Mouse (Mus musculus) heart, adult 9 months (tissue): ENCODE measurements around the gene Slc12a6.

Experiments
- DNase-seq, 2 experiments: peaks; one replicate each; pipeline ENCODE4 v3.0.0; 2022; ENCODE audit warnings: low spot score in 2 of 2

The Slc12a6 gene

DNA sequence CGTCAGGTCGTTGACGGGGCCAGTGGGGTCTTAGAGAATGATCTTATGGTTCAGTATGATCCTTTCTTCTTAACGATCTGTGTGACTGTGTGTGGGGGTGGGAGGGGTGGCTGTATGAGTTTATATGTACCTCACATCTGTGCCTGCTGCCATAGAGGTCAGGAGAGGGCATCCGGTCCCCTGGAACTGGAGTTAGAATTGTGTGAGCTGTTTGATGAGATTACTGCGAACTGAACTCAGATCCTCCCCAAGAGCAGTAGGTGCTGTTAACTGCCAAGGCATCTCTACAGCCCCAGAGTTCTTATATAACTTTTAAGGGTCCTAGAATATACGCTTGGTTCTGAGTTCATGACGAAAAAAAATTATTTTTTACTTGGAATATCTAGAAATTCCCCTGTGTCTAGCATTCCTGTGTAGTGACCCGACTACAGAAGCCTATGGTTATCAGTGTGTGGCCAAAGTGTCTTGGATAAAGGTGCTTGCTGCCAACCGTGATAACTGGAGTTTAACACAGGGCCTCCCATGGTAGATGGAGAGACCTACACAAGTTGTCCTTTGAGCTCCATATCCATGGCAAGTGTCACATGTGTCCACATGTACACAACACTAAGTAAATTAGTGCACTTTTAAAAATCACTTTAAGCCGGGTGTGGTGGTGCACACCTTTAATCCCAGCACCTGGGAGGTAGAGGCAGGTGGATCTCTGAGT lies 62.6 kb downstream of the Slc12a6 start:
- no peak for DNase-seq

DNA sequence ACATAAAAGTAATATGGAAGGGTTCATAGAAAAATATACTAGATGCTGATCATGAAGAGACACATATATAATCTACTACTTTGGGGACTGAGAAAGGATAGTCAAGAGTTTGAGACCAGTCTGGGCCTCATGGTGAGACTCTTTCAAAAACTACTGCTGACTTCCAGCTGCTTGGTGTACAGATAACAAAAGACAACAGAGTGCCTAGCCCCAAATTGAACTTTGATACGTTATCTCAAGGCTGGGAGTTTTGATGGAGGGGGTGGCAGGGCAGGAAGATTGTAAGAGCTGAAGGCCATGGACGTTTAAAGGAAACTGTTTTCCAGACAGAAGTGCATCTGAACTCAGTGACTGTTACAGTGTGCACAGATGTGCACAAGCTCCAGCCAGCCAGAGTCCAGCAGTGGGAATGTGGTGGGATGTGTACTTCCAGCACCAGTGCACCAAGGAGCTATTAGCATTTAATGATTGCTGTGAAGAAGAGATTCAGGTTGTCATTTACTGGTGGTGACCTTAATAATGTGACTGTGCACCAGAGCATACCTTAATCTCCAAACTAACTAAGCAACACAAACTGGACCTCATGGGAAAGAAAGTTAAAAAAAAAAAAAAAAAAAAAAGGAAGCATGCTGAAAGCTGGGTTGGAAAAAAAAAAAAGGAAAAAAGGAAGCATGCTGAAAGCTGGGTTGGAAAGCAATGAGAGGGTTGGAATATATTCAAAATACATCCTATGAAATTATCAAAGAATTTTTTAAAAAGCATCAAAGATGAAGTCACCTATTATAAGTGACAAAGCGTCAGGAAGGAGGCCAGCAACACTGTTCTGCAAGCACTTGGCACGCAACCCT lies 66.7 kb downstream of the Slc12a6 start:
- no peak for DNase-seq

DNA sequence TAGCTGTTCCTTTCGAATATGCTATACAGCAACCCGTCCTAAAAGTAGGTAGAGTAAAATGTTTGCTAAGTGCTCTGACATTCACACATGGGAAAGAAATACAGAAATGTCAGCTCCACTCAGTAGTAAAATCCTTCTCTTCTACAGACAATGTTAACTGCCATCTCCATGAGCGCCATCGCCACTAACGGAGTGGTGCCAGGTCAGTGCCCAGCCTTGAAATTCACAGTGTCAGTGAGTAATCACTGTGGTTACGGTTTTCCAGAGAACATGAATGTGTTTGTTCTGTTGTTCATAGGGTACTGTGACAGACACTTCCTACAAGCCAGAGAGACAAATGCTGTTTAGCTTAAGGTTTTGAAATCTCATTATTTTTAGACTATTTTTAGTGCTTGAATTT lies 71.6 kb downstream of the Slc12a6 start:
- no peak for DNase-seq

DNA sequence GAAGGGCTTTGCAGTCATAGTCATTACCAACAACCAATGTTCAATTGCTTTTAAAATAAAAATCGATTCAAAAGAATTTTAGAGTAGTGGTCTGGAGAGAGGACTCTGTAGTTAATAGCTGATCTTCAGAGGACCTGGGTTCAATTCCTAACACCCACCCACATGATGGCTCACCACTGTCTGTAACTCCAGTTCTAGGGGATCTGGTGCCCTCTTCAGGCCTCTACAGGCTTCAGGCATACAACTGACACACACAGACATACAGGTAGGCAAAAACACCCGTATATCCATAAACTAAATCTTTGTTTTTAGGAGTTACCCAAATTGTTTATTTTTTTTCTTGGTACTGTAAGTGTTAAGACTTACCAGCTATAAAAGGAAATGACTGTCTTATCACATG lies 74.1 kb downstream of the Slc12a6 start:
- DNase-seq, result no peak

DNA sequence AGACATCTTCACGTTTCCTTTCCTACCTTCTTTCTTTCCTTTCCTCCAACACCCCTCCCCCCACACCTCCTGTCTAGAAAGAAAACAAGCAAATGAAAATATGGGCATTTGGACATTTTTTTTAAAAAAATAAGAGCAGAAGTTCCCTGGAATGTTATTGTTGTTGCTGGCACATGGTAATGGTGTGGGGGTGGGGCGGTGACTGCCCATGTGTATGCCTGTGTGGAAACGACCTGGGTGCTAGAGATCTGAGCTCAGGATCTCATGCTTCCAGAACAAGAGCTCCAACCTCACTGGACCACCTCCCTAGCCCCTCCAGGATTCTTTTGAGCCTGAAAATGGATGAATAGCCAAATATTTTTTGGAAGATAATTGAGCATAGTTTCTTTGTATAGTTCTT lies 75.5 kb downstream of the Slc12a6 start:
- DNase-seq, result no peak

DNA sequence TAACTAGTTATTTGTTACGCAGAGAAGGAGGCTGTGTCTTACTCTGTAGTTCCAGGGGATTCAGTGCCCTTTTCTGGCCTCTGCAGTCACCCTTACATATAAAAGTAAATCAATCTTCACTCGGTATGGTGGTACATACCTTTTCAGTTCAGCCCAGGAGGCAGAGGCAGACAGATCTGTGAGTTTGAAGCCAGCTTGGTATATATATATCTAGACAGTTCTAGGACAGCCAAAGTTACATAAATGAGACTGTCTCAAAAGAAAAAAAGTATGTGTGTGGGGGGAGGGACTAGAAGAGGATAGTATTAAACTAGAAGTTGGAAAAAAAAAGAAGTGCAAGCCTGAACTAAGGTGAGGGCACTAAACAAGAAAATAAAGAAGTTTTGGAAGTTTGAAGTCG lies 82.6 kb downstream of the Slc12a6 start:
- no peak for DNase-seq

DNA sequence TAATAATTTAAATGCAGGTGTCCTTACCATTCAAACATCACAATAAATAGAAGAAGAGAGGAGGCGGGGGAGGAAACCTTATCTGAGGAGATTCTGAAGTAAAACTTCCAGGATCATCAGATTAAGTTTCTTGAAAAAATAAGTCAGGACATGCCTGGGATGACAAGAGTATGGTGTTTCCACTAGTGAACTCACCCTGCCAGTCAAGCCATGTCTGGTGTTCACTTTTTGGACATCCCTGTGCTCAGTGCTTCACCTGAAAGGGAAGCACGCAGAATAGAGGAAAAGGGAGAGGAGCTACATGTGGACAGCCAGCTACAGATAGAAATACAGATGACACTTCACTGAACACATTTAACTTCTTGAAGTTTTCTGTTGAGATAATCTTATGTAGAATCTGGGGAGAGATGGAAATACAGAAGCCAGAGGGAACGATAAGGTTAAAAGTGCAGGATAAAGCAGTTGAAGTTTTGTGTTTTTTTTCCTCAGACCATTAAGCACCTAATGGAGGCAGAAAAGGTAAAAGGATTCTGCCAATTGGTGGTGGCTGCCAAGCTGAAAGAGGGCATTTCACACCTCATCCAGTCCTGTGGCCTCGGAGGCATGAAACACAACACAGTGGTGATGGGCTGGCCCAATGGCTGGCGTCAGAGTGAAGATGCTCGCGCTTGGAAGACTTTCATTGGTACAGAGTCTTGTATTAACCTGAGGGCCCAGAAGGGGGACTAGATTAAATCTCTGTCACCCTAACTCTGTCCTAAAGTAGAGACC lies 88.2 kb downstream of the Slc12a6 start:
- DNase-seq, result no peak

DNA sequence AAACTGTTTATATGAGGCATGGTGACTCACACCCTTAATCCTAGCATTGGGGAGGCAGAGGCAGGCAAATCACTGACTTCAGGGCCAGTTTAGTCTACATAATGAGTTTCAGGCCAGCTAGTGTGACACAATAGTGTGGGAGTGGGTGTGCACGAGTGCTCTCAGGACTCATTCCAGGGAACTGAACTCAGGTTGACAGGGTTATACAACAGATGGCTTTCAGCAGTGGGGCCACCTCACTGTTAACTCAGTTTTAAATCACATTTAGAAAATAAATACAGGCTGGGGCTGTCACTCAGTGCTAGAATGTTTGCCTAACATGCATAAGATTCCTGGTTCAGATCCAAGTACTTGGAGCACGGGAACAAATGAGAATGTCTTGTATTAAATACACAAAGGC lies 94.0 kb downstream of the Slc12a6 start:
- DNase-seq, result no peak

DNA sequence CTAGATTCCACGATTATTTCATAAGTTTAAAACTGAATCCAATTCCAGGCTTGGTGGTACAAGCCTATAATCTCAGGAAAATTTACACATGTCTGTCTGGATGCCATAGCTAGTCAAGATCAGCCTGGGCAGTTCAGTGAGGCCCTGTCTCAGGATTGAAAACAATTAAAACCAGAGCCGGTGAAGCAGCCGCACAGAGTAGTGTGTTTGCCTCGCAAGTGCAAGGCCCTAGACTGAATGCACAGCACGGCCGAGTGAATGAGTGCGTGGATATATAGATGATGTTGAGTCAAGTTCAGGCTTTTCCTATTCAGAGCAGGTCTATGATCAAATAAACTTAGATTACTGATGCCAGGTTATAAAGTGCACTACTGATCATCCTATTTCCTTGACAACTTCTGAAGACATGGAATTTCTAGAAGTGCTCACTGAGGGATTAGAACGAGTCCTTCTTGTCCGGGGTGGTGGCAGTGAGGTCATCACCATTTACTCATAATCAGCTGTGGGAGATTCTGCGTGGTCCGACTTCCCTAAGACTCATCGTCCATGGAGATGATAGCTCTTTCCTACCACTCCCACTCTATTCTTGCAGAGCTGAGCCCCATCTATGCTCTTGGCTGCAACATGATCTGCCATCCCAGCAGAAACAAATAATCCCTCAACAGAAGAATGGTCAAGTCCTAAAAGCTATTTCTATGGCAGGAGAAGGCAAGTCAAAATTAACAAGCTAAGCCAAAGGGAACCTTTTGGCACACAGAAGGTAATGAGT lies 94.6 kb downstream of the Slc12a6 start:
- DNase-seq, result no peak

DNA sequence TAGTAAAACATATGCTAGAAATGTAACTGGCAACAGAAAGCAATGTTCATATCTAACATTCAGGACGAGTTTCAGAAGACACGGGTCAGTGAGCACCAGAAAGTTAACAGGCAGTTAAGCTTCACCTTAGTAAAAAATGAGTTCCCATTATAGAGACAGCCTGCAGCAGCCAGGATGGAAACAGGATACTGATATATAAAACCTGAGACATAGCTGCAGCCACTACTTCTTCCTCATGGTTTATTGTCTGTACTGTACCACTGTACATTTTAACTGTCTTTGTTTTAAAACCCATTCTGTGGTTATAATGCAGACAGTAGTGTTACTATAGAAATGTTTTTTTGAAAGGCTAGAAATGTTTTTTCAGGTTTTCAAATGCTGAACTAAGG lies 95.2 kb downstream of the Slc12a6 start:
- DNase-seq, result no peak

DNA sequence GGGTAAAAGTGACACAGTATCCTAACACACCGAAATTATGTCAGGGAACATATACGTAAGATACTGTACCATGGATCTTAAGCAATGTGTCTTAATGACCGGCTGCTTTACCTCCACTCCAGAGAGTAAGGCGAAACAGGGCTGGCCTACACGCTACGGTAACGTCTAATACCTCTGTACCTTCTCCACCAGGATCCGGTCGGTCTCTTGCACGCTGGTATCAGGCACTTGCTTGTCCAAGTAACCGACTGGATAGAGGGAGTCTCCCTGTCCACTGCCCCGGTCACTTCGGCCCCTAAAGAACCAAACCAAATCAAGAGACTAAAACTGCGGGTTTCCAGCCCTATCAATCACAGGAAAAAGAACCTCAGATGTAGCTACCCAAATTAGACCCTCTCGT lies 101.6 kb downstream of the Slc12a6 start:
- DNase-seq, result peak in 1 of 2 experiments; percentile 4

DNA sequence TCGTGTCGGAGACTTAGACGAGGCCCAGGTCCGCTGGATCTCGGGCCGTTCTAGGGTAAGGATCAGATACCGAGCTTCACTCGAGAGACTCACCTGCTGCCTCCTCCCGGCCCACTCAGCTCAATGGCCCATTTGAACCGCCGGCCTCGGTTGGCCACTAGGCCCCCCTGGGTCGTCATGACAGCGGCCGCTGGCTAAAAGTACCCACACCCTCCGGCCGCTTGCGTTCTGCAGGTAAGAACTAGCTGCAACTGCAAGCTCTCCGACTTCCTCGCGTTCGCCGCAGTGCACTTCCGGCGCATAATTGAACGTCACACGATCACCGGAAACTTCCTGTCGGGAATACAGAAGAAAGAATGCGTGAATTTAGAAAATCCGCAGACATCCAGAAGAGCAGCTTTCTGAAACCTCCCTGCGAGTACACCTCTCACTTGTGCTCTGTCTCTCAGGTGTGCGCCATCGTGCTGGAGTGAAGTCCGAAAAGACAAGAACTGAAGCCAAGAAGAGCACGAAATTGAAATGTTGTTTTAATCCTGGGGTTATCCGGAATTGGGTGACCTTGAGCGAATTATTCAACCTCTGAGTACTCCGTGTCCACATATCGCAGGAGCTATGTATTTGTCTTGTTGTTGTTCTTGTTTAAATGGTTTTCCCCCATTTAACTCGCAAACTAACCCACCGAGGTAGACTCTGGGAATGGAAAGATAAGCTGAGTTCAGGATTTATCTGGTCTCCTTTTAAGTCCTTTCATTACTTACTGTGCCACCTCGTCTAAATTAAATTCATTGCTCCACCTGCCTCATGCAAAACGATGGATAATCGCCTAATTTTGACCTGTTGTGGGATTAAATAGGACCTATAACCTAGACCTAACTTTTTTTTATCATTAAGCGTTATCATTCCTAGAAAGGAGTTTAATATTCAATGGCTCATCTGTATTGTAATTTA lies 102.4 kb downstream of the Slc12a6 start, which contains the start of gene Emc4:
Gene Emc4, minus strand, starts transcription at position 302 of the 948 bp plus-strand sequence.
- DNase-seq, result peak; percentile 70 to 87

DNA sequence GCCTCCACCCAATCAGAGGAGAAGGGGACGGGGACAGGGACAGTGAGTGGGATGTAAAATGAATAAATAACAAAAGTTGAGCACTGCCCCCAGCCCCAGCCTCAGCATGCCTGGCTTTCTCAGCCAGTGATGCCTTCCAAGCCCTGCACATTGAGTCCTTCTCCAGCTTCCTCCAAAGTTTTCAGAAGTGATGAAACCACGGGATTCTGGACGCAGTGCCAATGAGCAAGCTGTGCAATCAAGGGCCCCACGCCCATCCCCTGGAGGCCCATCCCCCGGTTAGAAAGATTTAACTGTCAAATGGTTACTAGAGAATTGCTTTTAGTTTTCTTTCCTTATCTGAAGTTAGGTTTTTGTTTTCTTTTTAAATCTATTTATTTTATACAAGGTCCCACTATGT lies 104.3 kb downstream of the Slc12a6 start:
- peak; percentile 50 to 69 for DNase-seq

DNA sequence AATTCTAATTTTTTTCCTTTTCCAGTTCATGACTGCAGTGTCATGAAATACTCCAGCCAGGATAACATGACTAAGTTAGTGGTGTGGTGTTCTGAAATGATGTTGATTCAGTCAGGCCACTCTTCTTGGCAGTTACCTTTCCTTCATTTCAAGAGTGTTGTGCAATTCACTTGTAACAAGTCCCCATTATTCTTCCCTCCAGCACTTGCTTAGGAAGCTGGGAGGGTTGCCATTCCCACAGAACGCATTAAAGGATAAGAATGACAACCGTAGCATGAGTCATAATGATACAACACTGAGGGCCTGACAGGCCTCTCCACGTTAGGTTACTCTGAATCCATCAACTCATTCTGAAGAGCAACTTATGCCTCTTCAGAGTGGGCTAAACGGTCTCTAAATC lies 107.5 kb downstream of the Slc12a6 start:
- peak; percentile 52 to 61 for DNase-seq

DNA sequence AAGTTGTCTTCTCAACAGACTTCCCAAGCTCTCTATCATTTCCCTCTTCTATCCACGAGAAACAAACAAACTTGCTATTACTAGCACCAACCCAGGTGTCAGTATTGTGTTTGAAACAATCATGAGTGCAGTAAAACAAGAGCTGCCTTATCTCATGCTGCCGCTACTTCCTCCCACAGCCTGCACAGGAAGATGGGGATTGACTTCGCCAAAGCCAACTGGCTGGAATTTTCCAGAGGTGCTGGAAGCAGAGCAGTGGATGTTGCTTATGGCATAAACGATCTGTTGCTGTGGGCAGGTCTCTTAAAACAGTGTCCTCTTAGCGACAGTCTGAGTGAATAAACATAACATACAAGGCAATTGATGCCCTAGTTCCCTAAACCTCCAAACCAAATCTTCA lies 109.0 kb downstream of the Slc12a6 start:
- DNase-seq, result peak; percentile 51 to 70

DNA sequence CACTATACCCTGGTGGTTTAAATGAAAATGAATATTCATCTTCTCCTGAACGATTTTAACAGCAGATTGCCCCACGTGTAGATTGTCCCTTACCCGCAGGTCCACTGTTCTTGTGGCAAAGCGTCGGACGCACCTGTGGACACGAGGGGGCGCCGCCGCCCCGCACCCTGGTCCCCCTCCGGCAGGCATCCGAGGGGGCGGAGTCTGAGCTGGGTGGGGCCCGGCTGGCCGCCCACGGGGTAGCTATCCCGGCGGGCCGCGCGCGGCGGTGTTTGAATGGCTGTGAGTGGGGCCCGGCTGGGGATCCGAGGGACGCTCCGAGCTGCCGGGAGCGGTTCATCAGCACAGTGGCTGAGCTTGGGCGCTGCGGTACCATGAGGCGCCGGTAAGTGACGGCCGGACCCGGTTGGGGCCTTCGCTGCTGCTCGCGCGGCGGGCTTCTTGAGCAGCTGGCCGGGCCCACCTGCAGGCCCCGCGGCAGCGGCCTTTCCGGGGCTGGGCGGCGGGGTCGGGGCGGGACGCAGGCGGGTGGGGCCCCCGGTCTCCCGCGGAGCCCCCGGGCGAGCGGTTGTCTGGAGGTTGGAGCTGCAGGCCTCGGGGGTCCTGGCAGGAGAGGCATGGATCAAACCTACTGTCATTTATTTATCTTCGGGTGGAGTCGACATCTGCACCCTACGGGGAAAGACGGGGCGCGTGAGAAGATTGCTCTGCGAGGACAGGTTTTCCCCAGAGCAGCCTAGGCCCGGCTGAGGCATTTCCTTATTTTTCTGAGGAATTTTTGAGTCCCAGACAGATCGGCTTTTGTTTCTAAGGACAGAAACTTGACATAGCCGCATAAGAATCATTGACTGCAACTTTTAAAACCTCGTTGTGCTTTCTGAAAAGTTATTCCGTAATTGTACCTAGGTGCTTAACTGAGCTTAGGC lies 113.6 kb downstream of the Slc12a6 start, which contains the start of gene Katnbl1:
Gene Katnbl1, plus strand, starts transcription at position 239 of the 926 bp plus-strand sequence.
- DNase-seq, result peak; percentile 90 to 91

DNA sequence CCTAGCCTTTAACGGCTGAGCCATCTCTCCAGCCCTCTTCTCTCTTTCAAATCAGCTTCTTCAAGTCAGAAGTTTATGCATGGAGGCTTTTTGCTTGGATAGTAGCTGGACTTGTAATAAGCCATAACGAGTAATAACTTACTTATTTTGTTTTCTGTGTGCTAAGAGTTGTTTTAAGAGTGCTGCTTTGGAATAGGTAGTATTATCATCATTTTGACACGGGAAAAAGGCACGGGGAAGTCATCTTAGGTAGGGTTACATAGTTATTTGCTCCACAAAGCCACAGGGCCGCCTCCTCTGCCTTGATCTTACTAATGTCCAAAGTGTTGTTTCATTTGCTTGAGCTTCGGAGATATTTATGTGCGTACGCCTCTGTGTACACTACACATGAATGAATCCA lies 114.5 kb downstream of the Slc12a6 start:
- no peak for DNase-seq

DNA sequence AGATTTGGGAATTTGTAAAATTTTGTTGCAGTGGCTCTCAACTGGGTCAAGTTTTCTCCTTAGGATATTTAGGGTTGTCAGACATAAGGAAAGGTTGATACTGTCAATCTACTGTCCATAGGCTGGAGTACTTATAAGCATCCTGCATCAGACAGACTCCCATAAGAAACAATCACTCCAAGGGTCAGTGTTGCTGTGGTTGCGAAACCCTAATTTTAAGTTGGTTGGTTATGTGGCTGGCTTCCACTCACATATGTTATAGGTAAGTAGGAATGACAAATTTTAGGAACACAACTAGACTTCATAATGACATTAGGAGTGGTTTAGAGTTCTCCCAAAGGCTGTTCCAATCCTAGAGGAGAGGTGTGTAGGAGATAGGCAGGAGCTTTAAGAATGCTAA lies 115.6 kb downstream of the Slc12a6 start:
- DNase-seq, result no peak

DNA sequence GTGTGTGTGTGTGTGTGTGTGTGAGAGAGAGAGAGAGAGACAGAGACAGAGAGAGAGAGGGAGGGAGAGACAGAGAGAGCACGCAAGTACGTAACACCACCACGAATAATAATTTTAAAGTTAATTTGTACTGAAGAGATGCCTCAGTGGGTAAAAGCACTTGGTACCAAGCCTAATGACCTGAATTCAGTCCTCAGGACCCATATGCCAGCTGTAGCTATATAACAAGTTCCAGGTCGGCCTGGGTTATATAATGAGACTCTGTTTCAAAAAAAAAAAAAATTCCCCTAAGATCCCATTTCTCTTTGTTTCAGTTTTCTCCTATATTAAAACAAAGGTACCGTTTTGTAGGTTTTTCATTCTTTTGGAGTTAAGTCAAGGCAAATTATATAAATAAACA lies 125.2 kb downstream of the Slc12a6 start:
- DNase-seq, result no peak
